ENCODE assay signal across 25 mouse cellular contexts in the genomic region with DNA sequence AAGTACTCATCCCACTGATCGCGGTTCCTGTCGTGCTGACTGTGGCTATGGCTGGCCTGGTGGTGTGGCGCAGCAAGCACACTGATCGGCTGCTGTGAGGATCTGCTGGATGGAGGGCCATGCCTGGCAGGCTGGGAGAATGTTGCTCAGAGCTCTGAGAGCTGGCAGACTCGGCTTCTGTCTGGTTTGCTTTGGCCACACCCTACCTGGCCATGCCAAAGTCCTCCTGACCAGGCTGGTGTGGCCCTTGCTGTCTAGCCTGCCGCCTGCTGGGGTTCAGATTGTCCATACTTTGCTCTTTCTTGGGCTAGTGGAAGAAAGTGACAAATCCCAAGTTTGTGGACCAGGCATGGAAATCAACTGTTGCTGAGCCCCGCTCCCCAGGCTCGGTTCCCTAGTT. TPM values are rescaled to one million over a fixed set of nuclear protein-coding genes. Genes with fewer than 3 reads are reported as not detected.
DNase-seq lines count a peak whose midpoint lies in the region; ATAC-seq and TF ChIP-seq lines count a peak whose summit lies in the region.
"Had no signal": no experiment of that assay in that cellular context is flagged by ENCODE, and none has a peak within 500 bp of the region (broad histone marks: within the 10 kb centered on the region; RNA-seq: fewer than 3 reads in every experiment).

No protein-coding gene starts in this region.

- ATAC-seq in kidney, embryonic 16.5 days (ENCODE audit: low FRiP score, low TSS enrichment): no peak
- ATAC-seq in kidney, embryonic 15.5 days (replicated peaks; ENCODE audit: low FRiP score): no peak
- ATAC-seq: forebrain, embryonic 15.5 days had no signal

- DNase-seq in kidney, adult 11 months: peak; percentile 29
- peak; percentile 39 to 66 for DNase-seq in kidney, postnatal 25 days
- peak; percentile 39 for DNase-seq in large intestine, adult 2 months (ENCODE audit: low read depth, low spot score)
- DNase-seq in cerebellum, adult 9-11 months: no peak
- DNase-seq: adrenal gland, adult 8-10 months; adrenal gland, postnatal 36 days; cerebellum, adult 2 months; cerebellum, postnatal 14 days; embryo, embryonic 11 days; gastrocnemius, postnatal 10 days; heart, adult 18-20 months had no signal

- H3K36me3 ChIP-seq in kidney, embryonic 16.5 days (ENCODE audit: insufficient read depth, low read length): no peaks in the 10 kb centered on the region
- no peaks in the 10 kb centered on the region for H3K36me3 ChIP-seq in kidney, embryonic 15.5 days
- 0 out of 2 replicates have a peak, but pooled peaks cover 3% of the 10 kb centered on the region for H3K36me3 ChIP-seq in E14TG2a.4 (ENCODE audit: insufficient read depth, low read length)
- H3K36me3 ChIP-seq: embryonic facial prominence, embryonic 15.5 days; forebrain, embryonic 15.5 days; G1E; heart, embryonic 12.5 days; hindbrain, embryonic 10.5 days had no signal

- no peaks in the 10 kb centered on the region for H3K27me3 ChIP-seq in kidney, embryonic 16.5 days (ENCODE audit: insufficient read depth, low read length)
- no peaks in the 10 kb centered on the region for H3K27me3 ChIP-seq in kidney, embryonic 15.5 days
- H3K27me3 ChIP-seq in E14TG2a.4 (ENCODE audit: insufficient read depth, low read length): peaks cover 8% of the 10 kb centered on the region
- H3K27me3 ChIP-seq: embryonic facial prominence, embryonic 15.5 days; forebrain, embryonic 15.5 days had no signal

- no peak overlapping the region for H3K4me3 ChIP-seq in kidney, embryonic 16.5 days (ENCODE audit: low read length)
- H3K4me3 ChIP-seq in kidney, embryonic 15.5 days (replicated peaks): no peak overlapping the region
- peak overlapping the region; percentile 45 for H3K4me3 ChIP-seq in E14TG2a.4 (replicated peaks; ENCODE audit: low read length)
- H3K4me3 ChIP-seq: embryonic facial prominence, embryonic 15.5 days; erythroblast, embryonic 14.5 days; forebrain, embryonic 15.5 days; heart, embryonic 12.5 days; hindbrain, embryonic 10.5 days had no signal

- H3K27ac ChIP-seq in kidney, embryonic 16.5 days (ENCODE audit: low read length): no peak overlapping the region
- H3K27ac ChIP-seq in kidney, embryonic 15.5 days: no peak overlapping the region
- H3K27ac ChIP-seq: embryonic facial prominence, embryonic 15.5 days; forebrain, embryonic 15.5 days; hindbrain, embryonic 10.5 days; hindbrain, embryonic 14.5 days had no signal

- WGBS in kidney, embryonic 16.5 days: 86% methylated on average over 9 of the region's 9 CpGs
- WGBS in kidney, embryonic 15.5 days: 88% methylated on average over 9 of the region's 9 CpGs
- 61% methylated on average over 9 of the region's 9 CpGs for WGBS in large intestine, adult 2 months

- no peak overlapping the region for H3K9ac ChIP-seq in kidney, embryonic 16.5 days (replicated peaks; ENCODE audit: low read length)
- no peak overlapping the region for H3K9ac ChIP-seq in kidney, embryonic 15.5 days
- H3K9ac ChIP-seq: embryonic facial prominence, embryonic 15.5 days; forebrain, embryonic 15.5 days; heart, embryonic 12.5 days; hindbrain, embryonic 14.5 days had no signal

- no peaks in the 10 kb centered on the region for H3K9me3 ChIP-seq in kidney, embryonic 16.5 days (ENCODE audit: low read length)
- H3K9me3 ChIP-seq in kidney, embryonic 15.5 days (replicated peaks): no peaks in the 10 kb centered on the region
- peaks cover 4% of the 10 kb centered on the region for H3K9me3 ChIP-seq in E14TG2a.4 (ENCODE audit: low read length)
- H3K9me3 ChIP-seq: embryonic facial prominence, embryonic 15.5 days; forebrain, embryonic 15.5 days; G1E had no signal

- H3K4me1 ChIP-seq in kidney, embryonic 16.5 days (ENCODE audit: insufficient read depth, low read length): peaks cover 5% of the 10 kb centered on the region; the same call in 1 of the 2 replicates
- H3K4me1 ChIP-seq in kidney, embryonic 15.5 days: peaks cover 23% of the 10 kb centered on the region
- peaks cover 48% of the 10 kb centered on the region for H3K4me1 ChIP-seq in E14TG2a.4 (replicated peaks; ENCODE audit: low read depth, low read length)
- H3K4me1 ChIP-seq: forebrain, embryonic 15.5 days had no signal

- no peak for TF ChIP-seq CTCF in E14TG2a.4 (conservative IDR thresholded peaks at IDR 0.05; ENCODE audit: low read length)

- H3K4me2 ChIP-seq in kidney, embryonic 16.5 days (replicated peaks; ENCODE audit: low read depth, low read length): no peak overlapping the region
- no peak overlapping the region for H3K4me2 ChIP-seq in kidney, embryonic 15.5 days
- H3K4me2 ChIP-seq: embryonic facial prominence, embryonic 15.5 days; forebrain, embryonic 15.5 days; heart, embryonic 12.5 days; hindbrain, embryonic 14.5 days had no signal

RNA-seq across cellular contexts. Expression of a gene that starts 18.3 kb away (rescaled TPM):
- polyA plus RNA-seq in kidney, embryonic 16.5 days (2015; fragmentation: Nextera tagmentation; extraction: Ambion mirVana): 15.4 and 16.5 TPM in 2 replicates
- polyA plus RNA-seq in kidney, embryonic 15.5 days (2015; fragmentation: Nextera tagmentation; extraction: Ambion mirVana): 10.8 and 11.7 TPM in 2 replicates
- polyA plus RNA-seq in large intestine, adult 2 months (2012; rRNA removed): 3.6 and 4.2 TPM in 2 replicates
- polyA plus RNA-seq: erythroblast, embryonic 14.5 days; G1E had no signal

RNA-seq across cellular contexts. Expression of a gene that starts 38.2 kb away (rescaled TPM):
- polyA plus RNA-seq in kidney, embryonic 16.5 days (2015; fragmentation: Nextera tagmentation; extraction: Ambion mirVana): not detected in 2 replicates
- not detected in 2 replicates for polyA plus RNA-seq in kidney, embryonic 15.5 days (2015; fragmentation: Nextera tagmentation; extraction: Ambion mirVana)
- not detected in 2 replicates for polyA plus RNA-seq in large intestine, adult 2 months (2012; rRNA removed)
- polyA plus RNA-seq: cerebellum, adult 2 months; embryonic facial prominence, embryonic 11.5 days; embryonic facial prominence, embryonic 15.5 days; erythroblast, embryonic 14.5 days; forebrain, embryonic 11.5 days; forebrain, embryonic 15.5 days; frontal cortex, adult 2 months; G1E; heart, embryonic 12.5 days; heart, embryonic 16.5 days; hindbrain, embryonic 10.5 days; hindbrain, embryonic 14.5 days had no signal

RNA-seq across cellular contexts. Expression of a gene that starts 50.8 kb away (rescaled TPM):
- 45.6 and 49.1 TPM in 2 replicates for polyA plus RNA-seq in kidney, embryonic 16.5 days (2015; fragmentation: Nextera tagmentation; extraction: Ambion mirVana)
- polyA plus RNA-seq in kidney, embryonic 15.5 days (2015; fragmentation: Nextera tagmentation; extraction: Ambion mirVana): 43.0 and 46.4 TPM in 2 replicates
- polyA plus RNA-seq in large intestine, adult 2 months (2012; rRNA removed): 110 and 137 TPM in 2 replicates
